Mouse (Mus musculus) granulocyte monocyte progenitor cell, adult 5-6 weeks (primary cell): ENCODE measurements around the gene Ush2a. TPM values are rescaled to one million over a fixed set of nuclear protein-coding genes. Genes with fewer than 3 reads are reported as not detected.
A peak's percentile ranks its signal among the peaks of the same experiment; 100 is the strongest.

Experiments
- ATAC-seq: replicated peaks from 2 replicates; pipeline ENCODE4 v1.8.0; 2016; ENCODE audit warnings: mild to moderate bottlenecking, moderate TSS enrichment, inconsistent platforms; ENCODE audit not compliant: poor library complexity, severe bottlenecking
- total RNA-seq, 2 experiments: library from RNA; stranded (forward) in 1 of 2; stranded (reverse) in 1 of 2; fragments of 200-712, 200-1000 nt in 1 of 2; fragments of >200 nt in 1 of 2; fragmentation: Nextera tagmentation in 1 of 2; gene quantifications; 2 replicates each; pipeline ENCODE4 v1.2.3; 2014 to 2017

Gene Ush2a
- total RNA-seq (2014; fragmentation: Nextera tagmentation), result not detected in 2 replicates
- total RNA-seq (2017), result not detected in 2 replicates

DNA sequence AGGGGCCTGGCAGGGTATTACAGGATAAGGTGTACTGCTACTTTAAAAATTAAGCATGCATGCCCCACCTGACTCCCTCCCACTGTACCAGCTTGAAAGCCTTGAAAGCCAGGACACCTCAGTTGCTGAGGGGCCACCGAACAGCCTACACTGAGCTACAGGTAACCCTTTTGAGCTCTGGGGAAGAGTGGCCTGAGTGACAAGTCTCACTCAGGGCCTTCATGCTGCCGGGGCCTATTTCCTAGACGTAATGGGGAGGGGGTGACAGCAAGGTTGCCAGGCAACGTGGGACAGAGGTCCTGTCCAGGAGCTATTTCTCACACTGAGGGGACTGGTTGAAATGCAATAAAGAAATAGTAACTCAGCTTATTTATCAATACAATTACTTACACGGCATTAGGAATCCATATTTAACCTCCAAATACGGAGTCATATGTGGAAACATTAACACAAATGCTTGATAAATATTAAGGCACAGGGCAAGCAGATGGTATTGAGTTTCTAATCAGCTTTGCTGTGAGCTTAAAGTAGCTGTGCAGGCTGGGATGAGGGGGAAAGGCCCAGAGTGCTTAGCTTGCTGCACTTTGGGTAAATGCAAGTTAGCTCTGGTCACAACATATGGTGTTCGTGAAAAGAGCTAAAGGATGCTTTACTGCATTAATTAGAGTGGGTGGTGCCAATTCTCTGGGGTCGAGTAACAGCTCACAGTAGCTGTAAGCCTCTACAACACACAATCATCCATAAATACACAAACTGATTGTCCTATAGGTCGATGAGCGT is at the start of gene Ush2a:
Gene Ush2a, plus strand, starts transcription at position 121 of the 780 bp plus-strand sequence.
- ATAC-seq, result no peak

DNA sequence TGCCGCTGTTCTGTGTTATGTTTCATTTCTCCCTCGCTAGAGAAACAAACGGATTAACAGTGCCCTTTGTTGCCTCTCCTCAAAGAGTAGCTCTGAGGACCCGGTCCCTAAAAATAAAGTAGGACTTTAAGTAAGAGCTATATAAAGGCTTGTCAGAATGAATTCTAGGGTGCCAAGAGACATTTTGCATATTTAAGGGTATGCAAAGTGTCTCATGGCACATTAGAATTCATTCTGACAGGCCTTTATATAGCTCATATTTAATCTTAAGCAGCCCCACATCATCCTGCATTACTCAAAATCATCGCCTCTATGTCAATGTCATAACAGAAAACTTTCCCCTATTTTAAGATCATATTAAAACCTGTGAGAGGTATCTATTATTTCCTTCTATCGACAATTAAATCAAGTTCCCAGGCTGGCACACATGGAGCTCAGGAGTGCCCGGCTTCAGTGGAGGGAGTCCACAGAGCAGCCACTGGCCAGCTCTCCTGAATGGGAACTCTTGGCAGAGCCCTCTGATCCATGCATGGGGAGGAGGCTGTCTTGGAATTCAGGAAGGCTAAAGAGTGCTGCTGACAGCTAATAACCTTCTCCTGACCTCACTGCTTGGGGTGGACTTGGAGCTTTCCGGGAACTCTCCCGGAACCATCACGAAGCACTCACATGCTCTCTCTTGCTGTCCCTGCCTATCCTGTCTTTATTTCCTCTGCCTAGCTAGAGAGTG is 46.8 kb upstream of the Ush2a start:
- ATAC-seq, result no peak

- peak; percentile 74; the same call in 1 of the 2 replicates for ATAC-seq
Observed at GRCm38 (mm10) chr1:188221226-188221792, 40.5 kb upstream of the Ush2a start.

- no peak for ATAC-seq
Observed at GRCm38 (mm10) chr1:188233036-188233724, 28.6 kb upstream of the Ush2a start.

DNA sequence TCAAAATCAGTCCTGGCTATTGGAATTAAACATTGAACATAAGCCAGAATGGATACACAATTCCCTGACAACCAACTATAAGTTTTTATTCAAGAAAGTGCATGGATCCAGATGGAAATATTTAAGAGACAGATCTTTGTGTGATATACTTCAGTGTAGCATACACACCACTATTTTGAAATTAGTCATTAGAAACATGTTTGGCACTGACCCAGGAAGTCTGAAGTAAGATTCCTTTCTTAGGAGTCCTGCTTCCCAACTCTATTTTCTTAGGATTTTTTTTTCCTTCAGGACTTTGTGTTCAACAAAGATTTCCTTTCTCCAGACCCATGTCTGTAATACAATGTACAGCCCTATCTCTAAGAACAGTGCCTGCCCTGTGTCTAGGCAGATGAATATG is 23.2 kb upstream of the Ush2a start:
- no peak for ATAC-seq

GRCm38 (mm10) chr1:188241766-188242165 is 20.1 kb upstream of the Ush2a start:
- no peak for ATAC-seq

DNA sequence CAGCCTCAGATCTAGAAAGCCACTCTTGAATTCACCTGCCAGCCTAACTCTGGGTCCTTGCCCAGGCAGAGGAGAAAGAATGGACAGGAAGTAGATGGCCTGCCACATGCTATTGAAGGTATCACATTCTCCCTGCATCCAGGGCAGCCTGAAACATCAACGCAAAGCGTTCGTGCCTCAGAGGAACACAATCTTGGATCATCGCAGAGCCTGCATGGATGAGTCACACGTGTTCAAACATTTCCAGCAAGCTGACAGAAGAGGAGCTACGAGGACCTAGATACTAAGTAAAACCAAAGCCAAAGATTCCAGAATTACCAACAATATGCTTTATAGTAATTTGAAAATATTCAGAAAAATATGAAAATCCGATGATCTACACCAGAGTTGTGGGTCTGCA is 4.3 kb upstream of the Ush2a start:
- ATAC-seq, result no peak

- no peak for ATAC-seq
Observed at GRCm38 (mm10) chr1:188260259-188261107, 1.3 kb upstream of the Ush2a start.

DNA sequence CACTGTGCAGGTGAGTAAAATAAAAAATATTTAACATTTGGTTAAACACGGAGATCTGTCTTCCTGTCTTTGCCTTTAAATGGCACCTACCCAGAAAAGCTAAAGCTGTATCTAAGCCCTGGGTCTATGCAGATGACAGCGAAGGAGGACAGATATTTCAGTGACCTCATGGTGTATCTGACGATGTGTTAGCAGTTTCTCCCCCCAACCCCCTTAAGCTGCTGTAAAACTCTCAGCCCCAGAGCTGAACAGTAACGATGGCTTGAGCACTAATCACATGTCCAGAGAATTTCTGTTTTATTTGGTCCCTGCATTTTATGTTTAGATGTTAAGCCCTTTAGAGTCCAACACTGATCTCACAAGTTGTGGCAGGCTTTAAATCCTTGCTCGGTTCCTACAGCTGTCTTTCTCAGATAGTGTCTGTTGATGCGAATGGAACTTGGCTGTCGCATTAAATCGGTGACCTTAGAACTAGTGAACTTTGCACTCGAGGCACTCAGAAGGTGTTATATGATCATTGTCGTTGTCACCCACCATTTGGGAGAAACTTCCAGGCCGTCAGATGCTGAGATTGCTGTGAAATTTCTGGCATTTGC is 5.4 kb downstream of the Ush2a start:
- no peak for ATAC-seq

DNA sequence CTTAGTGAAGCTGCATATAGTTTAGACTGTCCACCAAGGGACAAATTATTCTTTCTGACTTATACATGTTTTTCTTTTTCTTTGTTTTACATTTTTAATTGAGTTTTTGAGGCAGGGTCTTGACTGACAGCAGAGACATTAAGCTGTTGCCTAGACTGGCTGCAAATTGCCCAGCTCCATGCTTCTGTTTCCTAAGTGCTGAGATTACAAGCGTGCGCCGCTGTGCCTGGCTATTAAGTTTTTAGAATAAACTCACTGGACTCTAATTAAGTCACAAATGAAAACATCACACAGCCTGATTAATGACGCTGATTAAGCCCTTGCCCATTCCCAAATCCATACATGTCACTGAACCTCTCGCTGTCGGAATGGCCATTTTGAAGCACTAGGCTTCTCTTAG is 7.2 kb downstream of the Ush2a start:
- ATAC-seq, result no peak

DNA sequence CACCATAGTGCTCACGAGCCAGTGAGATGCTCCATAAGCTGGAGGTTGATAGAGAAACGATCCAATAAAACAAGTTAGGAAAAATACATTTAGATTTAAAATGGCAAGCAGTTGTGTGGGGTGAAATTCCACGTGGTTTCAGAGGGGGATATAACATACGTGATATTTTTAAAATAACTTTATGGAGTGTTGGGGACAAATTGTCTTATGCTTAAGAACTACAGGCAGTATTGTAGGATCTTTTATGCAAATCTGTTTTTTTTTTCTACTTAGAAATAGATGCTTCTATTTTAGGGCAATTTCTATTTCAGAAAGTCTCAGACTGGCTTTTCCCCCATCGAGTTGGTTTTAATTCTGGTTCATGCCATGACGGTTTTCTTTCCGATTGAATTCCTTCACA is 51.5 kb downstream of the Ush2a start:
- no peak for ATAC-seq

- ATAC-seq, result no peak
Observed at GRCm38 (mm10) chr1:188316574-188316973, 54.8 kb downstream of the Ush2a start.

DNA sequence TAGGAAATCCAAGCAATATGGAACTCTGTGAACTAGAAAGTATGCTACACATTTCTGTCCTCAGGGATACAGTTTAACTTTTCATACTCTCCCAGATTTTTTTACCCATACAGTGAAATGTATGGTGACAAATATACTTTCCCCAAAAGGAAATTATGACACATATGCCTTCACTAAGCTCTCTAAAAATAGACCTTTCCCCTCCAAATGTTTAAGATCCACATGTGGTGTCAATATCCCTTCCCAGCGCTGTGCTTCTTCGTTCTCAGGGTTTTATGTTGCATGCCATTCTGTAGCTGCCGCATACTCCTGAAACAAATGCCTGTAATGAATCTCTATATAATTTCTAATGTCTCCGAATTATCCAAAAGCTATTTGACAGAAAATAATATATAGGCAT is 58.4 kb downstream of the Ush2a start:
- no peak for ATAC-seq

- peak; percentile 75 for ATAC-seq
Observed at GRCm38 (mm10) chr1:188321534-188321933, 59.7 kb downstream of the Ush2a start.

GRCm38 (mm10) chr1:188330406-188330805 is 68.6 kb downstream of the Ush2a start:
- no peak for ATAC-seq

DNA sequence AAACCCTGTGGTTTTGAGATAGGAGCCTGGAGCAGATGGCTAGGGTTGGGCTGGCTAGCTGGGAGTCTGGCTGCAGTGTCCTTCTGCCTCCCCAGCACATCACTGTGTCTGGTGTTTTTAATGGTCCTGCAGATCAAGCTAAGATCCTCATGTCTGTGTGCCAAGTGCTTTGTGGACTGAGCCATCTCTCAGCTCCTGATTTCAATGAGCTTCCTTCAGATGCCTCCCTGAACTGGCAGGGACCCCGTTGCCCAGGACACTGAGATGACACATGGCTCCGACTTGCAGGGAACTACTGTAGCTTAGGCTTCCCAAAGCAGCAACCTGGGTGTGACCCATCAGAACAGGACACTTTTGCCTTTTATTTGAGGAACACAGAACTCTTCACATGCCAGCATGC is 72.1 kb downstream of the Ush2a start:
- no peak for ATAC-seq

GRCm38 (mm10) chr1:188347762-188348161 is 85.9 kb downstream of the Ush2a start:
- peak; percentile 52 for ATAC-seq

DNA sequence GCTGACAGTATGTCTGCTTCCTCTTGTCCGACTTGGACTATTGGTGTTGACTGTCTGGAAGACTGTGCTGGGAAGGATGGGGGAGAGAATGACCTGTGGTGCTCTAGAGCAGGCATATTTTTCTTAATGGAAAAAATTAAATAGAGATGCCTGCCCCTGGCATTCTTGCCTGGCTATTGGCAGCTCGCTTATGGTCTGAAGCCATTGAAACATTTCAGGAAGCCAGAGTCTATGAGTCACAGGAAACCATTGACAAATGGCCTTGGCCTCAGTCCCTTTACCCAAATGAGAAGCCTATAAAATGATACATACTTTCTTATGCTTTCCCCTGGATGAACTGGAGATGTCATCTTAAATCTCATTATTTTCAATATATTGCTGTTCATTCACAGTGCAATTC is 92.9 kb downstream of the Ush2a start:
- ATAC-seq, result peak; percentile 40; the same call in 1 of the 2 replicates

- no peak for ATAC-seq
Observed at GRCm38 (mm10) chr1:188363548-188363947, 101.7 kb downstream of the Ush2a start.
